Mouse (Mus musculus): Measurements from ENCODE around the gene Flnc. TPM values are rescaled to one million over a fixed set of nuclear protein-coding genes. Genes with fewer than 3 reads are reported as not detected.

Flnc gene
- total RNA-seq, 2 experiments from 2014 or later, result 17.6 to 41.6 TPM

DNA sequence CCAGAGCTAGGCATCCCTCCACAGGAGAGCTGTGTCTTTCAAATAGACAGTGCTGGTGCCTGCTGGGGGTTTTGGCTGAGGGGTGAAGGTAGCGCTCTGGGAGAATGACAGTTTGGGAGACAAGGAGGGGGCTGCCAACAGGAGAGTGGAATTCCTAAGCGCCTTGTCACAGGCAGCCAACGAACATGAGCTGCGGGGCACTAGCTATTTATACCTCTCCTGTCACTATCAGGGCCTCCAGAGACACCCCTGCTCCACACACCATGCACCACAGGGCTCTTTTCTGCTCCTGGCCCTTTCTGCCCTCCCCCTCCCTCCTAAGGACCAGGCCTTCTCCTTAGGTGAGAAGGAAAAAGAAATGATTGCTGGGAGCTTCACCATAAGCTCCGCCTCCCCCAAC, 1.6 kb upstream of the Flnc start:
- no peak for DNase-seq

- no peak for DNase-seq
Observed at GRCm38 (mm10) chr6:29432156-29432555, 900 bp upstream of the Flnc start.

GRCm38 (mm10) chr6:29432676-29433037, 399 bp upstream of the Flnc start:
- DNase-seq, result no peak

DNA sequence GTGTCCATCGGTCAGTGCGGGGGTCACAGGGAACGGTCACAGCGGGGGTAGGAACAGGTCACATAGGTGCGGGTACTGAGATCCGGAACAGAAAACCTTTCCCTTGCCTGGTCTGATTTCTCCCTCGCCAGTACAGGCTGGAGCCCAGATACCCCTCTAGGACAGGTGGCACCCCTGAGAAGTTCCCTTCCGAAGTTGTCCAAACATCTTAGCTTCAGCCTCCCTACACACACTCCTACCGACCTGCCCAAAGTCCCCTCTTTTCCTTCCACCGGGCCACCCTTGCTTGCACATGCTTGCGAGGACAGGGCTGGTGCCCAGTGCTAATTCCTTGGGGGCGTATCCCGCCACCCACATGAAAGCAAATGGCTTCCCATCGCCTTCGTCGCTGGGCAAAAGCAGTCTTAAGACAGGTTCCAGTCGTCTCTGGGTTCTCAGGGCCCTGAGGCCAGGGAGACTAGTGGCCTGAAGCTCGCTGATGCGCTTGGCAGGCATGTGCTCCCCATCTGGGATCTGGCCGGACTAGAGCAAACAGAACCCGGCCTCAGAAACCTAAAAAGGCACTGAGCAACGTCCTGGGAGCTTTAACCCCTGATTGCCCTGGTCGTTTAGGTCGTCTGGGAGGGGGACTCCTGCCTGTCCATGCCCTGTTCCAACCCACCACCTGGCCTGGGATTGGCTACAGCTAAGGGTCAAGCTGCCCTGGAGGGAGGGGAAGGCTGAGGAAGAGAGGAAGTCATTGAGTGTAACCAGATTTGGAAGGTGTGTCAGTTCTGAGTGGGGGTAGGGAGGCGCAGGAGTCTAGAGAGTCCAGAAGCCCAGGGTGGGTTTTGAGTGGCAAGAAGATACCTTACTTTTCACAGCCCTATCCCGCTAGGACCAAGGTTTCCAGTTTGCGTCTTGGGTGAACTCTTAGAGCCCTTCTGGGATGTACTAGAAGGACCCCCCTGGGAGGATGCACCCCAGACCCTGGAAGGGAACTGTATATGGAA, 1.0 kb downstream of the Flnc start:
- no peak for DNase-seq

GRCm38 (mm10) chr6:29434911-29435691, 2.0 kb downstream of the Flnc start:
- DNase-seq, result peak; percentile 31

GRCm38 (mm10) chr6:29435940-29436451, 2.9 kb downstream of the Flnc start:
- DNase-seq, result no peak

DNA sequence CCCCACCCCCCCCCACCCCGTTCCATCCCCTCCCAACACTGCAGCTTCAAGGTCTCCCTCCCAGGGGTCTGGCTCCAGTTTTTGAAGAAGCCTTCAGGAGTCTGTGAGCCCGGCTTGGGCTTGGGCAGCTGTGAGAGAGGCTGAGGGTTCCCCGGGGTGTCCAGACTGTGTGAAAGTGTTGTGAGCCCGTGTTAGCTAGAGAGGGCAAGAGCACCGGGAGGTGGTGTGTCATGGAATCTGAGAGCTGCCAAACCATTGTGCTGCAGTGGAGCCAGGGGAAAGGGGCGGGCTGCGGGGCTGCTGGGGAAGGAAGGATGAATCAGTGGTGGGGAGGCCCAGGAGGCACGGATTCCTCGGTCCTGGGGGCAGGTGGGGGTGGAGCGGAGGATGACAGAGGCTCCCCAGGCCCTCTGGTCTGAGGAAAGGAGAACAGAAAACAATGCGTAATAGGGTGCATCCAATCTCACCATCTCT, 3.4 kb downstream of the Flnc start:
- DNase-seq, result peak; percentile 60

GRCm38 (mm10) chr6:29439251-29439650, 6.2 kb downstream of the Flnc start:
- DNase-seq, result no peak

- DNase-seq, result no peak
Observed at GRCm38 (mm10) chr6:29439789-29440188, 6.7 kb downstream of the Flnc start.

DNA sequence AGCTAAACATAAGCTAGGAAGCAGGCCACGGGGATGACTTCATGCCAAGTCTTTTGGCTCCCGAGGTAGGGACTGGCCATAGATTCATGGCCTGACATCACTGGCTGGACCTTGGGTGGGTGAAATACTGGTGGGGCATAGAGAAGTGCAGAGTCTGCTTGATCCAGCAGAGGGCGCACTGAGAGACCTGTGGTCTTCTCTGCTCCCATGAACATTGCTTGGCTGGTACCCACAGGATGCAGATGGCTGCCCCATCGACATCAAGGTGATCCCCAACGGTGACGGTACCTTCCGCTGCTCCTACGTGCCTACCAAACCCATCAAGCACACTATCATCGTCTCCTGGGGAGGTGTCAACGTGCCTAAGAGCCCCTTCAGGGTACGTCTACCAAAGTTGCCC, 11.7 kb downstream of the Flnc start:
- DNase-seq, result peak; percentile 70

DNA sequence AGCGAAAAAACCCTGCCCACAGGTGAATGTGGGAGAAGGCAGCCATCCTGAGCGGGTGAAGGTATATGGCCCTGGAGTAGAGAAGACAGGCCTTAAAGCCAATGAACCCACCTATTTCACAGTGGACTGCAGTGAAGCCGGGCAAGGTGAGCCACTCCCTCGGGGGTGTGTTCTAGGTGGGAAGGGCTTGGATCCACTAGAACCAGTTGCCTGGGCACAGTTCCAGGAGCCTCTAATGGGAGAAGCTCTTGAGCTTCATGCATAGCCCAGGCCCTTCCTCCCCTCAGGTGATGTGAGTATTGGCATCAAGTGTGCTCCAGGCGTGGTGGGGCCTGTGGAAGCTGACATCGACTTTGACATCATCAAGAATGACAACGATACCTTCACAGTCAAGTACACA, 12.3 kb downstream of the Flnc start:
- DNase-seq, result no peak

GRCm38 (mm10) chr6:29449858-29450257, 16.8 kb downstream of the Flnc start:
- DNase-seq, result no peak

- no peak for DNase-seq
Observed at GRCm38 (mm10) chr6:29450667-29451066, 17.6 kb downstream of the Flnc start.

DNA sequence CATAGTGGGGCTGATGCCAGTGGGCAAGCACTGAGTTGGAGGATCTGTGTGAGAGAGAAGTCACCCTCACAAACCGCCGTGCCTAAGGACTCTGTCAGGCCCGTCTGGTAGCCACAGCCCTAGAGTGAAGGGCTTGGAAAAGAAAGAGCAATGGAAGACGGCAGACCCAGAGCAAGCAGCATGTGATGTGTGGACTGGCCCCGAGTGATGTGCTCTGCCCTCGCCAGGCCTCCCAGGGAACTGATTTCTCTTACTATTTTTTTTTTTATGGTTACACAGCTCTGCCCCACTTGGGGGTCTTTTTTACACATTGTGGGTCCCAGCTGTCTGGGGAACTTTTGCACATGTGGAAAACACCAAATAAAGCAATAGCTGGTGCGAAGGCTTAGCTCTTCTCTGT, 28.4 kb downstream of the Flnc start:
- DNase-seq, result no peak

- no peak for DNase-seq
Observed at GRCm38 (mm10) chr6:29463388-29463787, 30.3 kb downstream of the Flnc start.

DNA sequence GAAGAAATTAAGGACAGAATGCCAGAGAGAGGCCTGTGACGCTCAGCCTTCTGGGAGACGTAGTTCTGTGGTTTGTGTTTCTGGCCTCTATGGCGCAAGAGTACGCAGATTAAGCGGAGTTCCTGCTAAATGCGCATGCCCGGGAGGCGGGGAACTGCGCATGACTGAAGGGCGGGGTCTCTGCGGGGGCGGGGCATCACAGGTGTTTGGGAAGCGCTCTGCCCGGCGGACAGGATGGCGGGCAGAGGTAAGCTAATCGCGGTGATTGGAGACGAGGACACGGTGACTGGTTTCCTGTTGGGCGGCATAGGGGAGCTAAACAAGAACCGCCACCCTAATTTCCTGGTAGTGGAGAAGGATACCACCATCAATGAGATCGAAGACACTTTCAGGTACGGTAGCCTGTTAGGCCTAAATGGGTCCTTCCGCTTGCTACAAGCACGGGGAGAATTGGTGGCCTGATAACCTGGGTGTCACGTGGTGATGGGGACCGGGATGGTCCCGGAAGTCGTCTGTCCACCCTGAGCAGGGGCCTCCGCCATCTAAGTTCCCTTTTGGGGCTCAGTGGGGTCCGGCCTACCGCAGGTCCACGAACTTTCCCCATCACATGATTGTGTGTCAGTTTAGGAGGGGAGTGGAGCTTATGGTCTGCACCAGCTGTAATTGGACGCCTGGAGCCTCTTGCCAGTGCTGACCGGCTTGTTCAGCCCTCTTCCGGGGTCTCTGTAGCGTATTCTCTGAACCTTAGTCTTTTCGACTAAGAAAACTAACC, 34.7 kb downstream of the Flnc start, which contains the start of gene Atp6v1f:
Gene Atp6v1f (plus strand): TSS at position 136 of the 772 bp plus-strand sequence.
- DNase-seq, result peak; percentile 96

GRCm38 (mm10) chr6:29468851-29469250, 35.8 kb downstream of the Flnc start:
- no peak for DNase-seq

DNA sequence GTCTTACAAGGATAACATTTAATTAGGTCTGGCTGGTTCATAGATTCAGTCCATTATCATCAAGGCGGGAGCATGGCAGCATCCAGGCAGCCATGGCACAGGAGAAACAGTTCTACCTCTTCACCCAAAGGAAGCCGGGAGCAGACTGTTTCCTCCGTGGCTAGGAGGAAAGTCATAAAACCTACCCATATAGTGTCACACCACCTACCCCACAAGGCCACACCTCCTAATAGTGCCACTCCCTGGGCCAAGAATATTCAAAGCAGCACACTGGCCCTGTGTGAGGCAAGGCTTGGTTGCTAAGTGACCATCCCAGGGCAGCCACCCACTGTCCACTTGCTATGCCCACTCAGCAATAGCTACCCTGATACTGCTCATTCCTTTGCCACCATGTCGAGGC, 38.1 kb downstream of the Flnc start, which contains the start of gene Atp6v1fnb:
Gene Atp6v1fnb (plus strand): TSS at position 301 of the 400 bp plus-strand sequence.
- DNase-seq, result no peak

GRCm38 (mm10) chr6:29473941-29474691, 41.1 kb downstream of the Flnc start:
- DNase-seq, result peak; percentile 92

GRCm38 (mm10) chr6:29474736-29475135, 41.7 kb downstream of the Flnc start:
- peak; percentile 66 for DNase-seq

DNA sequence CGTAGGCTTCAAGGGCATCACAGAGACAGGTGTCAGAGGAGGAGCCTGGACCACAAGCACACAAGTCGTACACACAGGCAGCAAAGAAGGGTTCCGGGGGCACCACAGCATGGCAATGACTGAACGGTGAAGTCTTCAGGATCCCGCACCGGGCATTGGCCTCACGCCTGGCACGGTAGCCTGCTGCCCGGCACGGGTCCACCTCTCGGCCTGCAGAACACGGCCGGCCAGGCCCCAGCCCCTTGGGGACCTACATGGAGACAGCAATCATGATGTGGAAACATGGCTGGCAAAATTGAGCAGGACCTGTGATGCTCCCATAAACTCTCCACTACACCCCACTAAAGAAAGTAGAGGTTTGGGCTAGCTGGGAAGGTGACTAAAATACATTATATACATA, 49.6 kb downstream of the Flnc start:
- peak; percentile 58 for DNase-seq

Measured in adrenal gland, postnatal 10 days (tissue).